Mouse (Mus musculus) MEL (cell line): Measurements from ENCODE around the gene Anln. TPM values are rescaled to one million over a fixed set of nuclear protein-coding genes. Genes with fewer than 3 reads are reported as not detected.
"Not testable (repeated sequence)": the region's sequence is repeated elsewhere in the genome, so short reads cannot be mapped to it uniquely, and the experiment has no call there.

Experiments
- DNase-seq: peaks from one replicate; pipeline ENCODE4 v3.0.0; 2011; ENCODE audit warnings: low read depth, low spot score
- H3K27ac ChIP-seq: 2 replicates; pipeline ENCODE4 v1.5.1; 2012; ENCODE audit warnings: low read depth, mild to moderate bottlenecking, control low read depth, low read length, moderate library complexity; ENCODE audit not compliant: control insufficient read depth
- H3K27me3 ChIP-seq, 2 experiments: fragments of 150-350 bp in 1 of 2; sonication (generic) in 1 of 2; 2 replicates each; pipeline ENCODE4 v1.6.1; 2012; ENCODE audit warnings: low read length in 2 of 2, mild to moderate bottlenecking in 2 of 2, improper control_type of control experiment in 1 of 2, moderate library complexity in 1 of 2; ENCODE audit not compliant: insufficient read depth in 2 of 2, control insufficient read depth in 1 of 2
- H3K36me3 ChIP-seq, 2 experiments: 2 replicates each; pipeline ENCODE4 v1.6.1; 2012 to 2014; ENCODE audit warnings: low read length in 2 of 2, improper control_type of control experiment in 1 of 2, inconsistent platforms in 1 of 2, mild to moderate bottlenecking in 1 of 2; ENCODE audit not compliant: insufficient read depth in 2 of 2, control insufficient read depth in 1 of 2
- H3K4me1 ChIP-seq, 2 experiments: fragments of 150-350 bp in 1 of 2; sonication (generic) in 1 of 2; 2 replicates each; pipeline ENCODE4 v1.6.1; 2012; ENCODE audit warnings: low read length in 2 of 2, improper control_type of control experiment in 1 of 2, mild to moderate bottlenecking in 1 of 2; ENCODE audit not compliant: insufficient read depth in 2 of 2, control insufficient read depth in 1 of 2
- H3K4me3 ChIP-seq, 2 experiments: fragments of 150-350 bp in 1 of 2; sonication (generic) in 1 of 2; 2 replicates each; pipeline ENCODE4 v1.5.1; 2012; ENCODE audit warnings: low read depth in 2 of 2, low read length in 2 of 2, mild to moderate bottlenecking in 2 of 2, moderate library complexity in 2 of 2, control low read depth in 1 of 2, improper control_type of control experiment in 1 of 2; ENCODE audit not compliant: control insufficient read depth in 1 of 2, insufficient read depth in 1 of 2
- H3K79me2 ChIP-seq: 2 replicates; pipeline ENCODE4 v1.6.1; 2012; ENCODE audit warnings: mild to moderate bottlenecking, low read length, moderate library complexity; ENCODE audit not compliant: control insufficient read depth, poor library complexity, insufficient read depth
- H3K9ac ChIP-seq: 2 replicates; pipeline ENCODE4 v1.6.1; 2012; ENCODE audit warnings: low read depth, mild to moderate bottlenecking, control low read depth, low read length, moderate library complexity; ENCODE audit not compliant: control insufficient read depth, poor library complexity, severe bottlenecking
- H3K9me3 ChIP-seq: fragments of 150-350 bp; sonication (generic); replicated peaks from 2 replicates; pipeline ENCODE4 v1.6.1; 2012; ENCODE audit warnings: mild to moderate bottlenecking, low read length, improper control_type of control experiment, moderate library complexity; ENCODE audit not compliant: insufficient read depth
- CHD1 ChIP-seq: IDR thresholded peaks from 2 replicates; pipeline ENCODE4 v1.6.1; 2012; ENCODE audit warnings: low read depth, mild to moderate bottlenecking, inconsistent platforms, low read length, improper control_type of control experiment
- E2F4 ChIP-seq: IDR thresholded peaks from 2 replicates; pipeline ENCODE4 v1.6.1; 2011; ENCODE audit warnings: low read depth, low read length, improper control_type of control experiment, borderline replicate concordance
- ETS1 ChIP-seq: IDR thresholded peaks from 2 replicates; pipeline ENCODE4 v1.6.1; 2012; ENCODE audit warnings: low read depth, mild to moderate bottlenecking, inconsistent platforms, low read length, improper control_type of control experiment, moderate library complexity
- KAT2A ChIP-seq: conservative IDR thresholded peaks from 2 replicates; pipeline ENCODE4 v1.6.1; 2012; ENCODE audit warnings: low read depth, low read length, improper control_type of control experiment, inconsistent platforms
- MAZ ChIP-seq: IDR thresholded peaks from 2 replicates; pipeline ENCODE4 v1.6.1; 2012; ENCODE audit warnings: low read depth, mild to moderate bottlenecking, inconsistent platforms, low read length, improper control_type of control experiment
- MXI1 ChIP-seq: IDR thresholded peaks from 2 replicates; pipeline ENCODE4 v1.6.1; 2011; ENCODE audit warnings: mild to moderate bottlenecking, low read depth, low read length, improper control_type of control experiment
- POLR2A ChIP-seq, 2 experiments: IDR thresholded peaks; 2 replicates each; pipeline ENCODE4 v1.6.1; 2011 to 2012; ENCODE audit warnings: low read length in 2 of 2, mild to moderate bottlenecking in 2 of 2, control low read depth in 1 of 2, improper control_type of control experiment in 1 of 2, low read depth in 1 of 2, moderate library complexity in 1 of 2; ENCODE audit not compliant: control insufficient read depth in 1 of 2, insufficient read depth in 1 of 2, poor library complexity in 1 of 2
- POLR2AphosphoS2 ChIP-seq: IDR thresholded peaks from 2 replicates; pipeline ENCODE4 v1.6.1; 2011; ENCODE audit warnings: low read length, improper control_type of control experiment
- POLR2AphosphoS5 ChIP-seq: IDR thresholded peaks from 2 replicates; pipeline ENCODE4 v1.6.1; 2012; ENCODE audit warnings: low read depth, borderline replicate concordance, mild to moderate bottlenecking, inconsistent platforms, low read length, moderate library complexity, mixed read lengths
- RAD21 ChIP-seq: IDR thresholded peaks from 2 replicates; pipeline ENCODE4 v1.6.1; 2011; ENCODE audit warnings: mild to moderate bottlenecking, low read depth, low read length, improper control_type of control experiment
- SIN3A ChIP-seq: IDR thresholded peaks from 2 replicates; pipeline ENCODE4 v1.6.1; 2012; ENCODE audit warnings: low read length, improper control_type of control experiment, inconsistent platforms
- TAL1 ChIP-seq: IDR thresholded peaks from 2 replicates; pipeline ENCODE4 v1.6.1; 2012; ENCODE audit warnings: mild to moderate bottlenecking, inconsistent platforms, low read length, moderate library complexity, mixed read lengths
- TBP ChIP-seq: IDR thresholded peaks from 2 replicates; pipeline ENCODE4 v1.8.0; 2011; ENCODE audit warnings: low read depth, low read length, improper control_type of control experiment
- TCF12 ChIP-seq: IDR thresholded peaks from 2 replicates; pipeline ENCODE4 v1.6.1; 2014; ENCODE audit warnings: low read depth, mild to moderate bottlenecking, inconsistent platforms, low read length, improper control_type of control experiment, moderate library complexity
- UBTF ChIP-seq: IDR thresholded peaks from 2 replicates; pipeline ENCODE4 v1.6.1; 2012; ENCODE audit warnings: low read depth, mild to moderate bottlenecking, inconsistent platforms, low read length, improper control_type of control experiment, moderate library complexity, borderline replicate concordance; ENCODE audit not compliant: insufficient read depth
- USF2 ChIP-seq, 2 experiments: IDR thresholded peaks; 2 replicates each; pipeline ENCODE4 v1.6.1; 2011 to 2012; ENCODE audit warnings: improper control_type of control experiment in 2 of 2, low read length in 2 of 2, borderline replicate concordance in 1 of 2, inconsistent platforms in 1 of 2, low read depth in 1 of 2, mild to moderate bottlenecking in 1 of 2; ENCODE audit not compliant: insufficient read depth in 1 of 2
- ZKSCAN1 ChIP-seq: IDR thresholded peaks from 2 replicates; pipeline ENCODE4 v1.6.1; 2012; ENCODE audit warnings: low read depth, mild to moderate bottlenecking, inconsistent platforms, low read length, improper control_type of control experiment, moderate library complexity
- ZMIZ1 ChIP-seq: IDR thresholded peaks from 2 replicates; pipeline ENCODE4 v1.6.1; 2012; ENCODE audit warnings: low read depth, mild to moderate bottlenecking, inconsistent platforms, low read length, improper control_type of control experiment, moderate library complexity
- polyA plus RNA-seq, 2 experiments: library from polyadenylated mRNA; stranded (reverse) in 1 of 2; unstranded in 1 of 2; fragments of >175 nt in 1 of 2; fragments of >200 nt in 1 of 2; gene quantifications; 2 replicates each; pipeline versions ENCODE4 v1.2.1 to v1.2.4; 2012; ENCODE audit warnings: low replicate concordance in 2 of 2, low read depth in 1 of 2; ENCODE audit not compliant: insufficient read length in 2 of 2, insufficient read depth in 1 of 2, missing spikeins in 1 of 2
- total RNA-seq: library from RNA; depleted of rRNA; stranded (reverse); fragments of 300-350 nt; gene quantifications from 2 replicates; pipeline ENCODE4 v1.2.3, GENCODE M21; 2012

The Anln gene
- total and polyA plus RNA-seq, 3 experiments: 93.3 to 114 (median 93.3) TPM

DNA sequence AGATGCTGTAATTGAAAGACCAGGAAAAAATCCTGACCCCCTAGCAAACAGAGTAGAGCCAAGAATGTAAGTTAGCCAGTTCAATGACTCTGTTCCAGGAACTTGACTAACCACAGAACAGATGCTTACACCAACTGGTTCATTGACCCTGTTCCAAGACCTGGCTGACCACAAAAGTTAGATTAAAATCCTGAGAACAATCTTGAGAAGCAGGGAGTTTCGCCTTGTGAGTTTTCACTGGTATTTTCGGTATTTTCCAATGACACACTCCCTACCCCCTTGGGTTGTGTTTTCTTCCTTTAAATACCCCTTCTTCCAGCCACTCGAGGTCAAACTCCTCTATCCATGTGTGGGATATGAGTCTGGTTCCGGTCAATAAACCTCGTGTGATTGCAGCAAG, 79.3 kb downstream of the Anln start:
- peak; percentile 27; the same call in 1 of the 2 replicates for TF ChIP-seq TCF12
- TF ChIP-seq TBP: no peak
- TF ChIP-seq ETS1: peak; percentile 73
- H3K4me1 ChIP-seq: peaks cover 0 to 11% of the 10 kb centered on the region in 2 experiments; a peak in 3 of 4 replicates
- H3K36me3 ChIP-seq: peaks cover 0 to 16% of the 10 kb centered on the region in 2 experiments; a peak in 2 of 4 replicates
- no peak for DNase-seq
- H3K9me3 ChIP-seq: no peaks in the 10 kb centered on the region
- no peak overlapping the region for H3K27ac ChIP-seq
- no peak overlapping the region for H3K9ac ChIP-seq
- H3K79me2 ChIP-seq: no peaks in the 10 kb centered on the region
- H3K4me3 ChIP-seq: no peak overlapping the region
- H3K27me3 ChIP-seq: no peaks in the 10 kb centered on the region

GRCm38 (mm10) chr9:22307920-22308262, 81.1 kb downstream of the Anln start:
- H3K9ac ChIP-seq, H3K4me1 ChIP-seq, H3K79me2 ChIP-seq, H3K4me3 ChIP-seq, DNase-seq, H3K27me3 ChIP-seq, H3K36me3 ChIP-seq, H3K27ac ChIP-seq, H3K9me3 ChIP-seq: not testable (repeated sequence)

- H3K27ac ChIP-seq: no peak within 1 kb of the TSS
- no peak for TF ChIP-seq UBTF
- 0 out of 4 replicates have a peak, but pooled peaks of 1 of the 2 experiments have one; percentile 26 for TF ChIP-seq POLR2A (IDR thresholded peaks at IDR 0.05; ENCODE audit: control insufficient read depth in 1 of 2, insufficient read depth in 1 of 2, low read depth in 1 of 2, low read length in 2 of 2, poor library complexity in 1 of 2)
- no peak within 1 kb of the TSS for H3K9ac ChIP-seq
- DNase-seq: no peak
- H3K4me3 ChIP-seq: no peak within 1 kb of the TSS
- peaks cover 2 to 4% of the 10 kb centered on the region in 2 experiments; a peak in 2 of 4 replicates for H3K27me3 ChIP-seq
- no peaks in the 10 kb centered on the region for H3K79me2 ChIP-seq
- no peaks in the 10 kb centered on the region for H3K9me3 ChIP-seq
- H3K4me1 ChIP-seq: no peaks in the 10 kb centered on the region
- no peaks in the 10 kb centered on the region for H3K36me3 ChIP-seq
Observed at GRCm38 (mm10) chr9:22307156-22307919, 81.7 kb downstream of the Anln start, which contains the start of gene Zfp810. Gene Zfp810 (minus strand): TSS chr9:22307648.

GRCm38 (mm10) chr9:22306726-22307125, 82.3 kb downstream of the Anln start:
- Histone ChIP-seq H3K4me1 (no peaks in the 10 kb centered on the region), H3K27ac (no peak overlapping the region), H3K4me3 (no peak overlapping the region), H3K27me3 (peaks cover 2 to 6% of the 10 kb centered on the region in 2 experiments; a peak in 2 of 4 replicates), H3K9ac (no peak overlapping the region), H3K36me3 (no peaks in the 10 kb centered on the region), H3K9me3 (no peaks in the 10 kb centered on the region), H3K79me2 (no peaks in the 10 kb centered on the region)
- no peak for DNase-seq
- TF ChIP-seq MAZ (no peak), USF2 (IDR thresholded peaks at IDR 0.05; ENCODE audit: borderline replicate concordance in 1 of 2, insufficient read depth in 1 of 2, low read depth in 1 of 2, low read length in 2 of 2) (no peak), MXI1 (no peak), TAL1 (no peak), E2F4 (no peak), POLR2AphosphoS2 (no peak), SIN3A (no peak), ZMIZ1 (no peak), RAD21 (no peak), TBP (no peak), CHD1 (no peak), ZKSCAN1 (no peak), POLR2AphosphoS5 (no peak), KAT2A (no peak)
